Mouse (Mus musculus) hindbrain, embryonic 16.5 days (tissue): ENCODE measurements around the gene Hspb11. TPM values are rescaled to one million over a fixed set of nuclear protein-coding genes. Genes with fewer than 3 reads are reported as not detected.

ENCODE experiments used
- ATAC-seq: fragments of 200-750 bp; cut with Nextera tagmentation; 2 replicates; pipeline ENCODE4 v1.8.0; 2017; ENCODE audit warnings: moderate TSS enrichment, moderate library complexity
- H3K27ac ChIP-seq: fragments of 300-500 bp; sonication (generic); 2 replicates; pipeline ENCODE4 v1.5.1; 2014; ENCODE audit warnings: low read depth, mild to moderate bottlenecking, control low read depth, low read length, moderate library complexity
- H3K27me3 ChIP-seq: fragments of 300-500 bp; sonication (generic); replicated peaks from 2 replicates; pipeline ENCODE4 v1.6.1; 2014; ENCODE audit warnings: low read length; ENCODE audit not compliant: control insufficient read depth, insufficient read depth
- H3K36me3 ChIP-seq: fragments of 300-500 bp; sonication (generic); 2 replicates; pipeline ENCODE4 v1.6.1; 2014; ENCODE audit warnings: mild to moderate bottlenecking, low read length, moderate library complexity, mixed read lengths; ENCODE audit not compliant: control insufficient read depth, insufficient read depth
- H3K4me1 ChIP-seq: fragments of 300-500 bp; sonication (generic); 2 replicates; pipeline ENCODE4 v1.6.1; 2014; ENCODE audit warnings: low read depth, low read length; ENCODE audit not compliant: control insufficient read depth, insufficient read depth
- H3K4me2 ChIP-seq: fragments of 300-500 bp; sonication (generic); 2 replicates; pipeline ENCODE4 v1.6.1; 2014; ENCODE audit warnings: mild to moderate bottlenecking, low read length, control low read depth, moderate library complexity
- H3K4me3 ChIP-seq: fragments of 300-500 bp; sonication (generic); 2 replicates; pipeline ENCODE4 v1.5.1; 2014; ENCODE audit warnings: mild to moderate bottlenecking, low read length, control low read depth, moderate library complexity
- H3K9ac ChIP-seq: fragments of 300-500 bp; sonication (generic); 2 replicates; pipeline ENCODE4 v1.6.1; 2014; ENCODE audit warnings: low read depth, mild to moderate bottlenecking, control low read depth, low read length, moderate library complexity
- H3K9me3 ChIP-seq: fragments of 300-500 bp; sonication (generic); 2 replicates; pipeline ENCODE4 v1.6.1; 2014; ENCODE audit warnings: mild to moderate bottlenecking, low read length, moderate library complexity; ENCODE audit not compliant: control insufficient read depth
- WGBS: fragments of 180-500 bp; shearing (Covaris S2); extraction: QIAGEN DNeasy Blood & Tissue Kit; methylation state at CpG from one replicate; pipeline ENCODE4 v1.1.7; 2014; 5-methylcytosine and 5-hydroxymethylcytosine counted together
- polyA plus RNA-seq: library from polyadenylated mRNA; unstranded; fragments of >200 nt; fragmentation: Nextera tagmentation; extraction: Ambion mirVana; gene quantifications from 2 replicates; pipeline ENCODE4 v1.2.1, GENCODE M21; 2015

The Hspb11 gene
- polyA plus RNA-seq, 1 experiment from 2014 or later = 36.8 TPM

- no peak overlapping the region for H3K27ac ChIP-seq
- ATAC-seq = no peak
- no peaks in the 10 kb centered on the region for H3K9me3 ChIP-seq
- no peaks in the 10 kb centered on the region for H3K27me3 ChIP-seq
- WGBS = 87% methylated on average over 7 of the region's 7 CpGs
- H3K36me3 ChIP-seq = no peaks in the 10 kb centered on the region
- no peak overlapping the region for H3K4me2 ChIP-seq
- H3K4me3 ChIP-seq = no peak overlapping the region
- no peak overlapping the region for H3K9ac ChIP-seq
- no peaks in the 10 kb centered on the region for H3K4me1 ChIP-seq
Measured at GRCm38 (mm10) chr4:107299779-107300340, 46.5 kb downstream of the Hspb11 start.

- no peak overlapping the region for H3K27ac ChIP-seq
- no peaks in the 10 kb centered on the region for H3K36me3 ChIP-seq
- H3K9me3 ChIP-seq = no peaks in the 10 kb centered on the region
- WGBS = 83% methylated on average over 4 of the region's 4 CpGs
- H3K4me3 ChIP-seq = no peak overlapping the region
- H3K9ac ChIP-seq = no peak overlapping the region
- ATAC-seq = no peak
- no peaks in the 10 kb centered on the region for H3K4me1 ChIP-seq
- no peak overlapping the region for H3K4me2 ChIP-seq
- H3K27me3 ChIP-seq = no peaks in the 10 kb centered on the region
Measured at GRCm38 (mm10) chr4:107300371-107300770, 47.0 kb downstream of the Hspb11 start.

- WGBS = 91% methylated on average over 1 of the region's 1 CpGs
- no peak overlapping the region for H3K4me2 ChIP-seq
- H3K36me3 ChIP-seq = no peaks in the 10 kb centered on the region
- no peaks in the 10 kb centered on the region for H3K9me3 ChIP-seq
- H3K27ac ChIP-seq = no peak overlapping the region
- H3K9ac ChIP-seq = no peak overlapping the region
- H3K4me3 ChIP-seq = no peak overlapping the region
- H3K27me3 ChIP-seq = no peaks in the 10 kb centered on the region
- H3K4me1 ChIP-seq = no peaks in the 10 kb centered on the region
- no peak for ATAC-seq
Measured at GRCm38 (mm10) chr4:107300902-107301555, 47.6 kb downstream of the Hspb11 start.

- Histone ChIP-seq H3K4me3 (no peak overlapping the region), H3K27ac (no peak overlapping the region), H3K36me3 (no peaks in the 10 kb centered on the region), H3K4me1 (no peaks in the 10 kb centered on the region; the same call in 1 of the 2 replicates), H3K9ac (no peak overlapping the region), H3K27me3 (no peaks in the 10 kb centered on the region), H3K9me3 (no peaks in the 10 kb centered on the region), H3K4me2 (no peak overlapping the region)
- 87% methylated on average over 9 of the region's 9 CpGs for WGBS
- no peak for ATAC-seq
Measured at GRCm38 (mm10) chr4:107302221-107302620, 48.8 kb downstream of the Hspb11 start.

GRCm38 (mm10) chr4:107302832-107303231 is 49.4 kb downstream of the Hspb11 start:
- Histone ChIP-seq H3K27me3 (no peaks in the 10 kb centered on the region), H3K9me3 (no peaks in the 10 kb centered on the region), H3K4me1 (no peaks in the 10 kb centered on the region; the same call in 1 of the 2 replicates), H3K27ac (no peak overlapping the region), H3K9ac (no peak overlapping the region), H3K4me2 (no peak overlapping the region), H3K36me3 (no peaks in the 10 kb centered on the region), H3K4me3 (no peak overlapping the region)
- ATAC-seq = no peak
- WGBS = 89% methylated on average over 4 of the region's 4 CpGs

GRCm38 (mm10) chr4:107303531-107303930 is 50.1 kb downstream of the Hspb11 start:
- H3K9me3 ChIP-seq = no peaks in the 10 kb centered on the region
- no peaks in the 10 kb centered on the region for H3K27me3 ChIP-seq
- no peak overlapping the region for H3K27ac ChIP-seq
- no peak overlapping the region for H3K9ac ChIP-seq
- no peak overlapping the region for H3K4me2 ChIP-seq
- ATAC-seq = no peak
- H3K4me1 ChIP-seq = no peaks in the 10 kb centered on the region; the same call in 1 of the 2 replicates
- WGBS = 63% methylated on average over 3 of the region's 3 CpGs
- H3K4me3 ChIP-seq = no peak overlapping the region
- H3K36me3 ChIP-seq = no peaks in the 10 kb centered on the region

GRCm38 (mm10) chr4:107306966-107307365 is 53.6 kb downstream of the Hspb11 start, which contains the start of gene Dio1:
TSS of gene Dio1 (minus strand) at chr4:107307169.
- Histone ChIP-seq H3K9me3 (0 out of 2 replicates have a peak, but pooled peaks cover 3% of the 10 kb centered on the region), H3K9ac (no peak within 1 kb of the TSS), H3K4me1 (no peaks in the 10 kb centered on the region; the same call in 1 of the 2 replicates), H3K27ac (no peak within 1 kb of the TSS), H3K27me3 (no peaks in the 10 kb centered on the region), H3K4me2 (no peak within 1 kb of the TSS), H3K36me3 (no peaks in the 10 kb centered on the region), H3K4me3 (no peak within 1 kb of the TSS)
- no peak for ATAC-seq
- WGBS = 61% methylated on average over 6 of the region's 6 CpGs

GRCm38 (mm10) chr4:107313690-107314478 is 60.5 kb downstream of the Hspb11 start, which contains the start of gene Yipf1:
TSS of gene Yipf1 (plus strand) at chr4:107314363.
- H3K36me3 ChIP-seq = no peaks in the 10 kb centered on the region; the same call in 1 of the 2 replicates
- H3K4me3 ChIP-seq = peak within 1 kb of the TSS; percentile 69
- H3K9ac ChIP-seq = peak within 1 kb of the TSS; percentile 71
- H3K9me3 ChIP-seq = 0 out of 2 replicates have a peak, but pooled peaks cover 3% of the 10 kb centered on the region
- under 1% methylated on average over 29 of the region's 29 CpGs for WGBS
- H3K27ac ChIP-seq = peak within 1 kb of the TSS; percentile 67
- peaks cover 13% of the 10 kb centered on the region for H3K4me1 ChIP-seq
- peak within 1 kb of the TSS; percentile 92 for H3K4me2 ChIP-seq
- no peaks in the 10 kb centered on the region for H3K27me3 ChIP-seq
- peak; percentile 96 for ATAC-seq

- WGBS = 8% methylated on average over 7 of the region's 7 CpGs
- no peak overlapping the region for H3K27ac ChIP-seq
Measured at GRCm38 (mm10) chr4:107314479-107314805, 61.0 kb downstream of the Hspb11 start.

More at GRCm38 (mm10) chr4:107314479-107314805, 61.0 kb downstream of the Hspb11 start:
- H3K4me3 ChIP-seq = peak overlapping the region; percentile 69
- ATAC-seq = peak; percentile 81; the same call in 1 of the 2 replicates
- peaks cover 13% of the 10 kb centered on the region for H3K4me1 ChIP-seq
- H3K36me3 ChIP-seq = no peaks in the 10 kb centered on the region; the same call in 1 of the 2 replicates
- 0 out of 2 replicates have a peak, but pooled peaks cover 3% of the 10 kb centered on the region for H3K9me3 ChIP-seq
- no peaks in the 10 kb centered on the region for H3K27me3 ChIP-seq
- peak overlapping the region; percentile 71 for H3K9ac ChIP-seq
- peak overlapping the region; percentile 92 for H3K4me2 ChIP-seq
